8 mouse cellular contexts compared by ENCODE assay signal in the genomic region with DNA sequence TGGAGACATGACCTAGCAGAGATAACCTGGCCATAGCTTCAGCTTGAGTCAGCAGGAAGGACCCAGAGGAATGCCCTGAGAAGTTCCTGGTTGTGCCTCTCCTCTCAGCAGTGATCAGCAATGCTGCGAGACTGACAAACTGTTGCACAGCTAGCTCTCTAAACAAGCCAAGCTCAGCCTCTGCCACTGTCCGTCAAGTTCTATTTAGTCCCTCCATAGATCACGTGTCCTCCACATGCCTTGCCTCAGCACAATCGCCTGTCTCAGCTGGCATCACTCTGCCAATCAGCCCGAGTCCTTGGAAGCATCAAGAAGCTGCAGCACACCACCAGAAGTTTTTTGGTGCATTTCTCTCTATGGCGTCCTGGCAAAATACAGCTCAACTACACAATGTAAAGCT. TPM values are rescaled to one million over a fixed set of nuclear protein-coding genes. Genes with fewer than 3 reads are reported as not detected.
DNase-seq lines count a peak whose midpoint lies in the region; ATAC-seq lines count a peak whose summit lies in the region.

No protein-coding gene starts in this region.

- ATAC-seq in erythroblast, adult 5-6 weeks (replicated peaks; ENCODE audit: low FRiP score, poor library complexity, severe bottlenecking), result no peak
- ATAC-seq in lung, embryonic 15.5 days (ENCODE audit: borderline replicate concordance, extremely low read depth, low FRiP score, low TSS enrichment), result no peak
- no peak for ATAC-seq in limb, embryonic 15.5 days (ENCODE audit: insufficient number of reproducible peaks, low FRiP score, low TSS enrichment, low read depth)
- ATAC-seq in stomach, embryonic 14.5 days (ENCODE audit: insufficient number of reproducible peaks, insufficient read depth, low FRiP score, low read depth), result no peak

- no peak overlapping the region for H3K27ac ChIP-seq in lung, embryonic 15.5 days
- H3K27ac ChIP-seq in limb, embryonic 15.5 days, result no peak overlapping the region
- H3K27ac ChIP-seq in stomach, embryonic 14.5 days (ENCODE audit: low read length), result no peak overlapping the region

- peaks cover 15% of the 10 kb centered on the region for H3K4me1 ChIP-seq in erythroblast, embryonic 14.5 days (ENCODE audit: control insufficient read depth)
- 0 out of 2 replicates have a peak, but pooled peaks cover 8% of the 10 kb centered on the region for H3K4me1 ChIP-seq in lung, embryonic 15.5 days
- H3K4me1 ChIP-seq in limb, embryonic 15.5 days, result peaks cover 7% of the 10 kb centered on the region; the same call in 1 of the 2 replicates
- H3K4me1 ChIP-seq in stomach, embryonic 14.5 days (ENCODE audit: control insufficient read depth, insufficient read depth, low read length), result no peaks in the 10 kb centered on the region; the same call in 1 of the 2 replicates

- H3K9me3 ChIP-seq in erythroblast, embryonic 14.5 days (ENCODE audit: control insufficient read depth, low read length), result no peaks in the 10 kb centered on the region
- no peaks in the 10 kb centered on the region for H3K9me3 ChIP-seq in lung, embryonic 15.5 days
- no peaks in the 10 kb centered on the region for H3K9me3 ChIP-seq in limb, embryonic 15.5 days
- no peaks in the 10 kb centered on the region for H3K9me3 ChIP-seq in stomach, embryonic 14.5 days (ENCODE audit: control insufficient read depth, low read depth, low read length)

- no peaks in the 10 kb centered on the region for H3K36me3 ChIP-seq in erythroblast, embryonic 14.5 days (ENCODE audit: control insufficient read depth)
- 0 out of 2 replicates have a peak, but pooled peaks cover 3% of the 10 kb centered on the region for H3K36me3 ChIP-seq in lung, embryonic 15.5 days
- peaks cover 4% of the 10 kb centered on the region; the same call in 1 of the 2 replicates for H3K36me3 ChIP-seq in limb, embryonic 15.5 days
- no peaks in the 10 kb centered on the region for H3K36me3 ChIP-seq in stomach, embryonic 14.5 days (ENCODE audit: control insufficient read depth, insufficient read depth, low read length)

- WGBS in lung, embryonic 15.5 days, result 56% methylated on average over 6 of the region's 6 CpGs
- WGBS in limb, embryonic 15.5 days, result 57% methylated on average over 6 of the region's 6 CpGs
- 65% methylated on average over 6 of the region's 6 CpGs for WGBS in stomach, embryonic 14.5 days

- H3K4me3 ChIP-seq in erythroblast, embryonic 14.5 days (replicated peaks), result peak overlapping the region; percentile 55
- H3K4me3 ChIP-seq in lung, embryonic 15.5 days, result no peak overlapping the region
- no peak overlapping the region for H3K4me3 ChIP-seq in limb, embryonic 15.5 days
- H3K4me3 ChIP-seq in stomach, embryonic 14.5 days (ENCODE audit: low read depth, low read length), result peak overlapping the region; percentile 33; the same call in 1 of the 2 replicates

- no peak overlapping the region for H3K9ac ChIP-seq in lung, embryonic 15.5 days
- H3K9ac ChIP-seq in limb, embryonic 15.5 days, result no peak overlapping the region
- no peak overlapping the region for H3K9ac ChIP-seq in stomach, embryonic 14.5 days (replicated peaks; ENCODE audit: low read depth, low read length)

- peaks cover 18% of the 10 kb centered on the region for H3K27me3 ChIP-seq in erythroblast, embryonic 14.5 days (ENCODE audit: control insufficient read depth)
- no peaks in the 10 kb centered on the region for H3K27me3 ChIP-seq in lung, embryonic 15.5 days
- no peaks in the 10 kb centered on the region; the same call in 1 of the 2 replicates for H3K27me3 ChIP-seq in limb, embryonic 15.5 days
- H3K27me3 ChIP-seq in stomach, embryonic 14.5 days (ENCODE audit: control insufficient read depth, insufficient read depth, low read length), result no peaks in the 10 kb centered on the region

- DNase-seq in lung, postnatal 10 days, result no peak
- DNase-seq in urinary bladder, adult 18-20 months (ENCODE audit: low spot score in 2 of 2), result no peak
- DNase-seq in lung, postnatal 14 days, result no peak

- peak overlapping the region; percentile 88; the same call in 1 of the 2 replicates for H3K4me2 ChIP-seq in lung, embryonic 15.5 days
- H3K4me2 ChIP-seq in limb, embryonic 15.5 days, result peak overlapping the region; percentile 87; the same call in 1 of the 2 replicates
- peak overlapping the region; percentile 71; the same call in 1 of the 2 replicates for H3K4me2 ChIP-seq in stomach, embryonic 14.5 days (replicated peaks; ENCODE audit: low read depth, low read length)

RNA-seq across cellular contexts. Expression of gene Sdccag8, which starts 20.4 kb away (rescaled TPM):
- polyA plus RNA-seq in erythroblast, embryonic 14.5 days (2012), result 0.30 and 0.35 TPM in 2 replicates
- total RNA-seq in erythroblast, adult 5-6 weeks (2015; ENCODE audit: low replicate concordance), result 3.1 and 5.0 TPM in 2 replicates
- total RNA-seq in erythroblast, adult 5-6 weeks (2017; ENCODE audit: low replicate concordance), result 6.8 and 9.8 TPM in 2 replicates
- 12.2 and 14.4 TPM in 2 replicates for polyA plus RNA-seq in lung, embryonic 15.5 days (2015; fragmentation: Nextera tagmentation; extraction: Ambion mirVana)
- 15.2 and 17.1 TPM in 2 replicates for polyA plus RNA-seq in limb, embryonic 15.5 days (2015; fragmentation: Nextera tagmentation; extraction: Ambion mirVana)
- 15.6 and 17.6 TPM in 2 replicates for polyA plus RNA-seq in stomach, embryonic 14.5 days (2014; fragmentation: Nextera tagmentation; extraction: Ambion mirVana)

RNA-seq across cellular contexts. Expression of gene Cep170, which starts 21.0 kb away (rescaled TPM):
- 0.03 and 0.07 TPM in 2 replicates for polyA plus RNA-seq in erythroblast, embryonic 14.5 days (2012)
- 11.5 and 22.4 TPM in 2 replicates for total RNA-seq in erythroblast, adult 5-6 weeks (2015; ENCODE audit: low replicate concordance)
- total RNA-seq in erythroblast, adult 5-6 weeks (2017; ENCODE audit: low replicate concordance), result 12.8 and 23.3 TPM in 2 replicates
- 22.1 and 22.9 TPM in 2 replicates for polyA plus RNA-seq in lung, embryonic 15.5 days (2015; fragmentation: Nextera tagmentation; extraction: Ambion mirVana)
- 28.9 and 30.1 TPM in 2 replicates for polyA plus RNA-seq in limb, embryonic 15.5 days (2015; fragmentation: Nextera tagmentation; extraction: Ambion mirVana)
- 34.8 and 37.6 TPM in 2 replicates for polyA plus RNA-seq in stomach, embryonic 14.5 days (2014; fragmentation: Nextera tagmentation; extraction: Ambion mirVana)

Comparison
In these comparisons a context has a peak if more than half of its experiments do, and no peak if none do; other contexts are left out.
1. H3K4me3 ChIP-seq: peak in erythroblast, embryonic 14.5 days (single experiment) and stomach, embryonic 14.5 days (single experiment); none in lung, embryonic 15.5 days (single experiment) and limb, embryonic 15.5 days (single experiment).
2. RNA of gene Cep170, which starts 21.0 kb away (polyA plus RNA-seq): 34.8 to 37.6 TPM in stomach, embryonic 14.5 days, 28.9 to 30.1 TPM in limb, embryonic 15.5 days and 22.1 to 22.9 TPM in lung, embryonic 15.5 days; 0.03 to 0.07 TPM in erythroblast, embryonic 14.5 days; every median in the first group is over 10 times any median in the second.
3. Peak in every context shown above with its lines, with median percentiles within 50 percentile points of each other: H3K4me2 ChIP-seq.